10 mouse cellular contexts compared by ENCODE assay signal in genomic region chrX:11614237-11614636, GRCm38 (mm10).
DNase-seq lines count a peak whose midpoint lies in the region; ATAC-seq lines count a peak whose summit lies in the region.
"Had no signal": no experiment of that assay in that cellular context is flagged by ENCODE, and none has a peak within 500 bp of the region (broad histone marks: within the 10 kb centered on the region; RNA-seq: fewer than 3 reads in every experiment).

No protein-coding gene starts in this region.

- no peak for DNase-seq in forebrain, embryonic 10.5 days (ENCODE audit: extremely low spot score, low spot score)
- DNase-seq in retina, postnatal 1 day: peak; percentile 41
- no peak for DNase-seq in retina, embryonic 14.5 days (ENCODE audit: low spot score)
- peak; percentile 54 to 65 for DNase-seq in heart, postnatal 10 days
- peak; percentile 26 to 71 for DNase-seq in lung, postnatal 4 days

- H3K27me3 ChIP-seq in forebrain, embryonic 16.5 days (replicated peaks; ENCODE audit: control insufficient read depth, insufficient read depth, low read length): no peaks in the 10 kb centered on the region
- peaks cover 35% of the 10 kb centered on the region for H3K27me3 ChIP-seq in forebrain, embryonic 10.5 days (ENCODE audit: poor library complexity, severe bottlenecking)
- H3K27me3 ChIP-seq in hindbrain, embryonic 13.5 days: no peaks in the 10 kb centered on the region
- H3K27me3 ChIP-seq: neural tube, embryonic 15.5 days had no signal

- H3K4me3 ChIP-seq in forebrain, embryonic 16.5 days (replicated peaks; ENCODE audit: low read length): no peak overlapping the region
- H3K4me3 ChIP-seq in forebrain, embryonic 10.5 days: no peak overlapping the region
- H3K4me3 ChIP-seq in hindbrain, embryonic 13.5 days: no peak overlapping the region
- H3K4me3 ChIP-seq: neural tube, embryonic 15.5 days had no signal

- no peak overlapping the region for H3K9ac ChIP-seq in forebrain, embryonic 16.5 days (replicated peaks; ENCODE audit: low read depth, low read length)
- H3K9ac ChIP-seq in hindbrain, embryonic 13.5 days: no peak overlapping the region
- H3K9ac ChIP-seq: neural tube, embryonic 15.5 days had no signal

- ATAC-seq in forebrain, embryonic 16.5 days: peak; percentile 59
- no peak for ATAC-seq in hindbrain, embryonic 13.5 days (ENCODE audit: low FRiP score)
- ATAC-seq in frontal cortex, adult (ENCODE audit: low TSS enrichment): no peak

- intact Hi-C loops in heart, postnatal 10 days (cut with DNase I): no loop called here

- no peaks in the 10 kb centered on the region for H3K9me3 ChIP-seq in forebrain, embryonic 16.5 days (ENCODE audit: control insufficient read depth, low read length)
- H3K9me3 ChIP-seq in forebrain, embryonic 10.5 days: no peaks in the 10 kb centered on the region
- H3K9me3 ChIP-seq in hindbrain, embryonic 13.5 days: no peaks in the 10 kb centered on the region
- H3K9me3 ChIP-seq: neural tube, embryonic 15.5 days had no signal

- H3K27ac ChIP-seq in forebrain, embryonic 16.5 days (ENCODE audit: low read length): no peak overlapping the region
- no peak overlapping the region for H3K27ac ChIP-seq in forebrain, embryonic 10.5 days
- no peak overlapping the region for H3K27ac ChIP-seq in hindbrain, embryonic 13.5 days
- H3K27ac ChIP-seq: neural tube, embryonic 15.5 days had no signal

- no peak overlapping the region for H3K4me2 ChIP-seq in forebrain, embryonic 16.5 days (ENCODE audit: low read length)
- H3K4me2 ChIP-seq in hindbrain, embryonic 13.5 days: no peak overlapping the region
- H3K4me2 ChIP-seq: liver, embryonic 11.5 days; neural tube, embryonic 15.5 days had no signal

- H3K4me1 ChIP-seq in forebrain, embryonic 16.5 days (replicated peaks; ENCODE audit: control insufficient read depth, insufficient read depth, low read length): no peaks in the 10 kb centered on the region; the same call in 1 of the 2 replicates
- H3K4me1 ChIP-seq in forebrain, embryonic 10.5 days: no peaks in the 10 kb centered on the region
- H3K4me1 ChIP-seq in hindbrain, embryonic 13.5 days (replicated peaks): no peaks in the 10 kb centered on the region
- H3K4me1 ChIP-seq: neural tube, embryonic 15.5 days had no signal

- 31% methylated on average over 8 of the region's 8 CpGs for WGBS in forebrain, embryonic 16.5 days
- 71% methylated on average over 8 of the region's 8 CpGs for WGBS in forebrain, embryonic 10.5 days
- 38% methylated on average over 8 of the region's 8 CpGs for WGBS in hindbrain, embryonic 13.5 days

- no peaks in the 10 kb centered on the region for H3K36me3 ChIP-seq in forebrain, embryonic 16.5 days (ENCODE audit: control insufficient read depth, insufficient read depth)
- no peaks in the 10 kb centered on the region for H3K36me3 ChIP-seq in forebrain, embryonic 10.5 days (replicated peaks)
- no peaks in the 10 kb centered on the region for H3K36me3 ChIP-seq in hindbrain, embryonic 13.5 days
- H3K36me3 ChIP-seq: neural tube, embryonic 15.5 days had no signal

Comparison
In these comparisons a context has a peak if more than half of its experiments do, and no peak if none do; other contexts are left out.
1. DNase-seq: peak in retina, postnatal 1 day (single experiment), heart, postnatal 10 days (2 of 2) and lung, postnatal 4 days (2 of 2); none in forebrain, embryonic 10.5 days (single experiment) and retina, embryonic 14.5 days (single experiment).